Mouse (Mus musculus) right cerebral cortex, adult 18-20 months (tissue): ENCODE results near the gene Nipsnap1.

Experiments
- DNase-seq: peaks from one replicate; pipeline ENCODE4 v3.0.0; 2022; ENCODE audit warnings: mixed read lengths

Gene Nipsnap1

DNA sequence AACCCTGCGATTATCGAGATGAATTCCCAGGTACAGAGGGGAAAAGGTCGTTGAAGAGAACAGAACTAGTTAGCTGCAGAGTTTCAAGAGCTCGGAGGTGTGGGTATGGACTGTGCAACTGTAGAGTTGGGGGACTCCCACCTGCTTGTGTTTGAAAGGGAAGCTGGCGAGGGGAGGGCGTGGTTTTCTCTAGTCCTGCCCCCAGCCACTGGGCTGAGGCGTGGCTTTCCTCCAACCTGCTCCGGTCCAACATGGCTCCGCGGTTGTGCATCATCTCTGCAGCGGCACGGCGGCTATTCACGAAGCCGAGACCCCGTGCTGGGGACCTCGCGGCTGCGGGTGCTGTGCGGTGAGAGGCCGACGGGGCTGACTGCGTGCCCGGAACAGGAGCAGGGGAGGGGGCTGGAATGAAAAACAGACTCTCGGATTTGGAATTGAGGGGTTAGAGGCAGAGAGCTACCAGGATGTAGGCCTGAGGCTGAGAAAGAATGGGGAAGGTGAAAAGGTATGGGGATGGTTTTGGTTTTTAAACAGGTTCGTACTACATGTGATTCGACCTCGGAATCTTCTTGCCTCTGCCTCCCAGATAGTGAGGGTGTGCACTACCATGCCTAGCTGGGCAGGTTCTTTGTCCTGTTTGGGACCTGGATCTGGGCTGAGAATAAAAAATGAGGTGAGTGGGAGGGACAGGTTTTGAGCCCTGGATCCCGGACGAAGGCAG is at the start of gene Nipsnap1:
TSS of gene Nipsnap1 (plus strand) at position 197 of the 721 bp plus-strand sequence.
- peak; percentile 86 for DNase-seq

DNA sequence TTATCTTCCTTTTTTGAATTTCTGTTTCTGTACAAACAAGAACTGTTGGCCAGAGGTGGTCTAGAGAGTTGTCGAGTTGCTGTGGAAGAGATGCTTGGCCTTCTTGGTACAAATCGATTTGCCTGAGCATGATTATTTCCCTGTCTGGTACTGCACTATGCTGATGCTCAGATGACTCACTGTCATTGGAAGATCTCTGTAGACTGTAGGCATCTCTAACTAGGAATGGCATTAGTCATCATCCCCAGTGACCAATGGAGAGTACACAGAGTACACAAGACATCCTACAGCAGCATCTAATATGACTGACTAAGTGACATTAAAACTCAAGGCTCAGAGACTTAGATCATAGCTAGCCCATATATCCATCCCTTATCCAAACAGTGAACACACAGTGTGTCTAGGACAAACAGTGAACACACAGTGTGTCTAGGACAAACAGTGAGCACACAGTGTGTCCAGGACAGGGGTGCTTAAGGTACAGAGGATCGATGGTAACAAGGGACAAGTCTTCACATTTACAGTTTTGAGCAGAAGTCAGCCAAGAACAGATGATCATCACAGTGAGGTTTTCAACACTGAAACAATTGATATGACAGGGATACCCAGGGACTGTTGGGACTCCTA is 47.5 kb upstream of the Nipsnap1 start:
- peak; percentile 13 for DNase-seq

GRCm38 (mm10) chr11:4827340-4827739 is 46.4 kb upstream of the Nipsnap1 start:
- DNase-seq = no peak

- no peak for DNase-seq
Observed at GRCm38 (mm10) chr11:4827916-4828315, 45.8 kb upstream of the Nipsnap1 start.

DNA sequence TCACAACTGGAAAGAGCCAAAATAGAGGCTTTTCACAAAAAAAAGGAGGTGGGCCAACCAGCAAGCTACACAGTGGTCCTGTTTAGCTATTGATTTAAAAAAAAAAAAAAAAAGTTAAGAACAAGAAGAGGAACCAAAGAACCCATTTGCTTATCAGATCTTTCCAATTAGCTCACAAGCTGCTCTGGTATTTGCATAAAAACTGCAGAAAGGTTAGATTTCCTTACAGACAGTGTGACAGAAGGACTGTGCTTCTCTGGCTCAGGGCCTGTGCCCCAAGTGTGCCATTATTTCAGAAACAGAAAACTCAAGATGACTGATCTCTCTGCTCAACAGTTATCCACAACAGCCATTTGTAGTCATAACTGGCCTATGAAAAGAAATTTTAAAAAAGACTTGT is 42.7 kb upstream of the Nipsnap1 start:
- DNase-seq = no peak

GRCm38 (mm10) chr11:4833295-4833939 is 40.3 kb upstream of the Nipsnap1 start:
- no peak for DNase-seq

- no peak for DNase-seq
Observed at GRCm38 (mm10) chr11:4835436-4835835, 38.3 kb upstream of the Nipsnap1 start.

DNA sequence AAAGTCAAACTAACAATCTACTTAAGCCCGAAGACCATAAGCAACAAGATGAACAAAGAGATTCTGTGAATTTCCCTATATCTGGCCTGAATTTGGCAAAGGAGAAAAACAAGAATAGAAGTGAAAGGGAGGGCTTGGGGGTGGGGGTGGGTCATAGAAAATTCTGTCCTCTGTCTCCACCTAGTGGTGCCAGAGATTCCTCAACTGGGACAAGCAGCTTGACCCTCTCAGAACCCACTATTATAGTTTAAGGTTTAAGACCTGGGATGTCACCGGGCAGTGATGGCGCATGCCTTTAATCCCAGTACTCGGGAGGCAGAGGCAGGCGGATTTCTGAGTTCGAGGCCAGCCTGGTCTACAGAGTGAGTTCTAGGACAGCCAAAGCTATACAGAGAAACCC is 37.0 kb upstream of the Nipsnap1 start:
- DNase-seq = peak; percentile 24

- DNase-seq = no peak
Observed at GRCm38 (mm10) chr11:4837342-4837741, 36.4 kb upstream of the Nipsnap1 start.

DNA sequence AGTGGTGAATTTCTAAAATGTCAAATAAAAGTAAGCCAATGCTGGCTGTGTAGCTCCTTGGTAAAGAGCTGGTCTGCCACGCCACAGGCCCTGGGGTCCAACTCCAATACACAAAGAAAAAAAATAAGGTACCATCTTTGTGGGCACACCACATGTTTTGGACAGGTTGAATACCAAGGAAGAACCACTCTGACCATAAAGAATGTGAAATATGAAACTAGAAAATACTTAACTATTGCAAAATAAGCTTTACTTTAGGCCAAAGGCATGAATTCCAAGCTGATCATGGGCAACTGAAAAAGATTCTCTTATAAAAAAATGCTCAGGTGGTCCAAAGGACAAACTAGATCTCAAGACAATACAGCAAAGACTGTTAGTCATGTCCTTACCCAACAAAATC is 35.5 kb upstream of the Nipsnap1 start:
- no peak for DNase-seq

DNA sequence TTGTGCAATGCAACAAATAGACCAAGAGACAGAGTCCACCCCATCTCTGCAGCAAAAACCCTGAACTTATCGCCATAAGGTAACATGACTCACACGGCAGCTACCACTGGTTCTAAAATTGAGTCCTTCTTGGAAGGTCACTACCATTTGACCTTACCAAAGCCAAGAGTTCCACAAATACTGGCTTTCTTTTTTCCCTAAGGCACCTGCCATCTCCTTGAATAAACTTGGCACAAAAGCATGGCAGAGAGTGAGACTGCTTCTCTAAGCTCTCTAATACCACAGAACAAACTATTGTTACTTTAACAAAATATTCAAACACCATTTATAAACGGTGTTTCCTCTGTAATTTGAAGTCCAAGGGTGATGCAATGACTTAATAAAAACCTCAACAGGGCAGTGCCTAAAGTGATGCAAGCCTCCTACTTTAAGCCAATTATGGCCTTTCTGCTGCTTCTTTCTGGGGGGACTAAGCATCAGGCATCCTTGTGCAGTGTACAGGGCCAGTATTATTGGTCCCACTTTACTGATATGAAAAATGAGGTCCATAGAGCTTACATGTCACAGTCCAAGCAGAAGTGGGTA is 32.7 kb upstream of the Nipsnap1 start:
- no peak for DNase-seq

- DNase-seq = peak; percentile 13
Observed at GRCm38 (mm10) chr11:4848483-4849248, 25.1 kb upstream of the Nipsnap1 start.

DNA sequence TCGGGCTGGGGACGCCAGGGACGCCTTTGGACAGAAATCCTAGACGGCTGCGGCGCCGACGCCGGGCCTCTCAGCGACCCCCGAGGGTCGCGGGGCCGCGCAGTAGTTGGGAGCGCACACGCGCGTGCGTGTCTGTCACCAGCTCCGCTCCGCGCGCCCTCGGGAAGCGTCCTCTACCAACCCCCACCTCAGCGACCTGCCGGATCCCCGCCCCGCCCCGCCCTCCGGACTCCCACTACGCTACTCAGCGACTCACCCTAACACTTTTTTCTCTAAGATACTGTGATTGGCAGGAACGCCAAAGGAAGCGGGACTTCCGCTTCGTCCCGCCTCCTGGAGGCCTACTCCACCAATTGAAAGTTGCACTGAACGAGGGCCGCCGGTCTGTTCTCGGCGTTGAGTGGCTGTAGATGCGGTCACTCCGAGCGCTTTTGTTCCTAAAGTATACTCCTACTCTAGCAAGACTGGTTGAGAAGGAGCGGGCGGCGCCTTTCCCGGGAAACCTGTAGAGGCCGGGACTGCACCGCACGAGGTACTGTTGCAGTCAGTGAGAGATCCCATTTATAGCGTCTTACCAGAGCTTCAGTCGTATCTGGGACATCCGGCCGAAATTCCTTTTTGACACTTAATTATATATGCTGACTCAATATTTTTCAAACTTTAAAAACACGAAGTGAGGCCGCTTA is 24.4 kb upstream of the Nipsnap1 start, which contains the start of gene Nf2:
TSS of gene Nf2 (minus strand) at position 279 of the 686 bp plus-strand sequence.
- DNase-seq = peak; percentile 99

GRCm38 (mm10) chr11:4850404-4850803 is 23.3 kb upstream of the Nipsnap1 start:
- no peak for DNase-seq

DNA sequence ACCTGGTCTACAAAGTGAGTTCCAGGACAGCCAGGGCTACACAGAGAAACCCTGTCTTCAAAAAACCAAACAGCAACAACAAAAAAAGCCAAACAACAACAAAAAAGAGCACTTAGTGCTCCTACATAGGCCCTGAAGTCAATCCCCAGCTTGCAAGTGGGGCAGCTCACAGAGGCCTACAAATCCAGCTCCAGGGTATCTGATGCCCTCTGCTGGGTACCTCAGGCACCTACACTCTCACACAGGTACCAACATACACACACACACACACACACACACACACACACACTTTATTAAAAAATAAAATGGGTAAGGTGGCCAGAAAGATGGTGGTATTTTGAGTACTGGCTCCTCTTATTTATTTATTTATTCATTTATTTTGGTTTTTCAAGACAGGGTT is 20.7 kb upstream of the Nipsnap1 start:
- no peak for DNase-seq

DNA sequence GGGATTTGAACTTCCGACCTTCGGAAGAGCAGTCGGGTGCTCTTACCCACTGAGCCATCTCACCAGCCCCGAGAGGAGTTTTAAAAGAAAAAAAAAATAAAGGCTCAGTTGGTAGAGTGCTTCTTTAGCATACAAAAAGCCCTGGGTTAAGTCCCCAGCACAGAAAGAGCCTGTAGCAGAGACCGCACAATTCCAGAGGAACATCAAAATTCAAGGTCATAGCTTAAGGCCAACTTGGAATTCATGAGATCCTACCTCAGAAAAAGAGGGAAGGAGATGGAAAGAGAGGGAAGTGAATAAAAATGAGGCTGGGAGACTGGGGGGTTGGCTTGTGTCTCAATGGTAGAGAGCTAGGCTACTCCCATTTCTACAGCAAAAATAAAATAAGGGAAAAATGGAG is 19.6 kb upstream of the Nipsnap1 start:
- no peak for DNase-seq

DNA sequence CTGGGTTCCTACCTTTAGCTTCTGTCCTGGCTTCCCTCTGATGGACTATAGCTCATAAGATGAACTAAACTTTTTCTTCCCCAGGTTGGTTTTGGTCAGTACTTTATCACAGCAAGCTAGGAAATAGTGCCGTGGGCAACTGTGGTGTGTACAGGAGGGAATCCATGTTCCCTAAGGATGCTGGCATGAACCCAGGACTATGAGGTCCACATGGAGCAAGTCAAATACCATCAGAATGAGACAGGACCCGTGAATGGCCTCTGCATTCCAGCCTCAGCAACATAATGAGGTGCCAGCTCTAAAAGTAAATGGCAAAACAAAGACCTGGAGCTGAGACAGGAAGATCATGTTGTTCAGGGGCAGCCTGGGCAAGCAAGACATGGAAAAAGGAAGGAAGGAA is 15.3 kb upstream of the Nipsnap1 start:
- DNase-seq = no peak

DNA sequence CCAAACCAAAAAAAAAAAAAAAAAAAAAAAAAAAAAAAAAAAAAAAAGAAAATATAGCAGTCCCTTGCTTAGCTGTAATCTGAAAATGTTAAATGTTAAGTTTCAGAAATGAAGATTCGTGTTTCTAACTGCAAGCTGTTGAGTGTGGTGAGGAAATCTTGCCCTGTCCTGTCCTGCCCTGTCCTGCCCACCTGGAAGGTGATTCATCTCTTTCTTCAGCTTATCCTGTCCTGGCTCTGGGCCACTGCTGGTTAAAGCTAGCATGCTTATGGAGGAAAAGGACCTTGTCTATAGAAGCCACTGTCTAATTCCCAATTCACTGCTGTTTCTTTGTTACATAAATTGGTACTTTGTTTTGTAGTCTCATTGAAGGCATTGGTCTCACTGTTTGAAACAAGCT is 12.8 kb upstream of the Nipsnap1 start:
- no peak for DNase-seq

- DNase-seq = no peak
Observed at GRCm38 (mm10) chr11:4861816-4862604, 11.7 kb upstream of the Nipsnap1 start.

GRCm38 (mm10) chr11:4862730-4863129 is 11.0 kb upstream of the Nipsnap1 start:
- DNase-seq = no peak

DNA sequence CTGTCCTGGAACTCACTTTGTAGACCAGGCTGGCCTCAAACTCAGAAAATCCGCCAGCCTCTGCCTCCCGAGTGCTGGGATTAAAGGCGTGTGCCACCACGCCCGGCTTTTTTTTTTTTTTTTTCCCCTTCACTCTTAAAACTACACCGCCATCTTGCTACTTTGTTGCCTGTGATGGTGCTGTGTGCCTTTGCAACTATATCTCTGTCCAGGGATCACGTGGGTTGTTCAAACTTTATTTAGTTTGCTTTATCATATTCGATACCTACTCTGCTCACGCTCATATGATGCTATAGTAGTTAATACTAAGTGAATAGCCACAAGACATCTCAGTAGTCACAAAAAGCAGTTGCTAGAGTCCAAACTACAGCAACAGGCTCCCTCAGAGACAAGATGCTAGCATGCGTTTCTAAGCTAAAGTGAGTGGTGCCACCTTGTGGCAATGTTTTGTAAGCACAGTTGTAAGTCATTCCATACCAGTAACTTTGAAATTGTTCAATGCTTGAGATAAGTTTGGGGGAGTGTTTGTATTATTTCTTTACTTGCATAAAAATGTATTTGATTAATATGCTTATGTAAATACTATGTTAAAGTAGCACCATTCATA is 8.0 kb upstream of the Nipsnap1 start:
- peak; percentile 54 for DNase-seq
